Mouse (Mus musculus): ENCODE data around the gene Trappc3.

Trappc3 gene

DNA sequence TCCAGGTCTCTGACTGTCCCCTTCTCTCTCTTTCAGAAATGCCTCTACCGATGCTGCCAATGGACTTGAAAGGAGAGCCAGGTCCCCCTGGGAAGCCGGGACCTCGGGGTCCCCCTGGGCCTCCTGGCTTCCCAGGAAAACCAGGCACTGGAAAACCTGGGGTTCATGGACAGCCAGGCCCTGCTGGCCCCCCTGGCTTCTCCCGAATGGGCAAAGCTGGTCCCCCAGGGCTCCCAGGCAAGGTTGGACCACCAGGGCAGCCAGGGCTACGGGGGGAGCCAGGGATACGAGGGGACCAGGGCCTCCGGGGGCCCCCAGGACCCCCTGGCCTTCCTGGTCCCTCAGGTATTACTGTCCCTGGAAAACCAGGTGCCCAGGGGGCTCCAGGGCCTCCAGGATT lies 48.2 kb downstream of the Trappc3 start:
- no peak for DNase-seq (ENCODE audit: low read depth, low spot score)

DNA sequence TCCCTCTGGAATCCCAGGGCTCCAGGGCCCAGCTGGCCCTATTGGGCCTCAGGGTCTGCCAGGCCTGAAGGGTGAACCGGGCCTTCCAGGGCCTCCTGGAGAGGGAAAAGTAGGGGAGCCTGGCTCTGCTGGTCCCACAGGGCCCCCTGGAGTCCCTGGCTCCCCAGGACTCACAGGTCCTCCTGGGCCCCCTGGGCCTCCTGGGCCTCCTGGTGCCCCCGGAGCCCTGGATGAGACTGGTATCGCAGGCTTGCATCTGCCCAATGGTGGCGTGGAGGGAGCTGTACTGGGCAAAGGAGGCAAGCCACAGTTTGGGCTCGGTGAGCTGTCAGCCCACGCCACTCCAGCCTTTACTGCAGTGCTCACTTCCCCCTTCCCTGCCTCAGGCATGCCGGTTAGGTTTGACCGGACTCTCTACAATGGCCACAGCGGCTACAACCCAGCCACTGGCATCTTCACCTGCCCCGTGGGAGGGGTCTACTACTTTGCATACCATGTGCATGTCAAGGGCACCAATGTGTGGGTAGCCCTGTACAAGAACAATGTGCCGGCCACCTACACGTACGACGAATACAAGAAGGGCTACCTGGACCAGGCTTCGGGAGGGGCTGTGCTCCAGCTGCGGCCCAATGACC lies 49.6 kb downstream of the Trappc3 start:
- no peak for DNase-seq (ENCODE audit: low read depth, low spot score)

DNA sequence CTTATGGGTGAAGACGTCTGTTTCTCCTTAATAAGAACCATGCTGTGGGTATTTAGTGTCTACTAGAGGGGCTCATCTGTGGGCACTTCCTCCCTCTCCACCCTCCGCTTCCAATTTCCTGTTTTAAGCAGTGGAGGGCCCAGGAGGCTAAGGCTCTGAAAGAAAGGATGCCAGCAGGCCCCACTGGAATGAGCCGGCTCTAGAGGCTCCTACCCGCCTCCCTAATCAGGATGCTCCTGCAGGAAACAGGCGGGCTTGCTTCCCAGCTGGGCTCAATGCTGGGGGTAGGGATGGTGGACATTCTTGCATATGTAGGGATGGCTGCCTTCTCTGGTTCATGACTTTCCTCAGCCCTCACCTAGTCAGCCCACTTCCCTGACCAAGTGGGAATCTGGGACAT lies 51.1 kb downstream of the Trappc3 start:
- no peak for DNase-seq (ENCODE audit: low read depth, low spot score)

DNA sequence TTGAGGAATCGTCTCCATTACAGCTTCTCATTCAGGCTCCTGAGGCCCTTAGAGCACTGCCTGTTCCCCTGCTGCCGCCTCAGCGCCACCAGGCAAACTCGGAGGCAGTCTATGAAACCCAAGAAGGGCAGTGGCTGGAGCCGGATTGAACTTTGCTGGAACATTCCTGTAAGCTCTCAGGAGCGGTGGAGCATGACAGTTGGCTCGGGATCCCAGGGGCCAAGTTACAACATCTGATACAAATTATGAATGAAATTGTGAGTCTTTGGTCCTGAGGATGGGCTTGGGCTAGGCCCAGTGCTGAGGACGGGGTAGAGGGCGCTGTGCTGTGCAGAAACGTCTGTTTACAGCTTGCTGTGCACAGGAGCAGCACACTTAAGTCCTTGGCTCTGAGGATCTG lies 52.3 kb downstream of the Trappc3 start:
- no peak for DNase-seq (ENCODE audit: low read depth, low spot score)

DNA sequence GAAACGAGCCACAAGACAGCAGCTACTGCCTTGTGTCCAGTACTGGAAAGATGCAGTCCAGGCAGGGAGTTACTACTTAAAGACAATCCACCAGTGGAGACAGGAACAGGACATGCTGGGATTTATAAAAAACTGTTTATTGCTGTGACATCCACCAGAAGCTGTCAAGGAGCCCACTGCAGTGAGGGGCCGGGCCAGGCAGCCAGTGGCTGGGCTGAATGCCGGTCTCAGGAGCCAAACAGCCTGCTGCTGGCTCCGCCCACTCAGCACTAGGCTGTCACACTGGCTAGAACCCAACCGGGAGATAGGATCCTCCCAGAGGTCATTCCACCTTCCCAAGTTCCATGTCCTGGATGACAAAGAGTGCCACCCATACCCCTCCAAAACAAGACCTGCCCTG lies 53.8 kb downstream of the Trappc3 start:
- no peak for DNase-seq (ENCODE audit: low read depth, low spot score)

DNA sequence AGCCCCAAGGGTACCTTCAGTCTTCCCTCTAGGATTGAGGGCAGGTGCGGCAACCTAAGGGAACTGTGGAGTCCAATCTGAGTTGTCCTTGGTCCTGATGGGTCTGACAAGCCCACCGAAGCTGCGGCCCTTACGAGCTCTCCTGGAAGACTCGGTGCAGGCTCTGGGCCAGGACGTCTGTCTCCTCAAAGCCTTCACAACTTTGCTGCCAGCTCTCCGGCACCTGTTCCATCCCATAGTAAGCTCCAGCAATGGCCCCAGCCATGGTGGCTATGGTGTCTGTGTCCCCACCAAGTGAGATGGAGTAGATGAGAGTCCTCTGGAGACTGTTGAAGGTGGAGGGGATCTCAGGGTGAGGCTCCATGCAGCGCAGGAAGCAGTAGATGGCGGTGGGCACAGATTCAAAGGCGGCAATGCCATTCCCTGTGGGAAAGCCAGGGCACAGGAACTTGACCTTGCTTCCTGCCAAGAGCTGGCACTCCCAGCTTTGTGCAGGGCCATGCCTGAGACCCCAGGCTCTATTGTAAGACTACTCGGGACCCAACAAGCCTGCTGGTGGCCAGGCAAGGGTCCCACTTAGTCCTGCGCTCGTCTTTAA lies 54.4 kb downstream of the Trappc3 start:
- DNase-seq (ENCODE audit: low read depth, low spot score), result no peak

DNA sequence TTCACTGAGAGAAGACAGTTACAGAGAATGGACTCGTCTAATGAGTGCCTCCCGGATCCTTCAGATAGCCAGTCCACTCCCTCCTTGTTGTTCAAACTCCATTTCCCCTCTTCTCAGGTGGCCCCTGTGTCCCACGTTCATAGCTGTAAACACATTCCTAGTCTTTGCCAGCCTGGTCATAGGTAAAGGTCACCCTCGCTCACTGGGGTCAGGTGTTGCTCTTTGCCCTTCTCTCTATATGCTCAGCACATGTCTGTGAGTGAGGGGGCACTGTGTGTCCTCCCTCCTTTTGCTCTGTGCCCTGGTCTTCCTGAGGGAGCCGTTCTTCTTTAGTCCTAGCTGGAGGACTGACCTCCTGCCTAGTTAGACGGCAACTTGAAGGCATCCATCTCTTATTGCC lies 57.7 kb downstream of the Trappc3 start:
- DNase-seq (ENCODE audit: low read depth, low spot score), result no peak

DNA sequence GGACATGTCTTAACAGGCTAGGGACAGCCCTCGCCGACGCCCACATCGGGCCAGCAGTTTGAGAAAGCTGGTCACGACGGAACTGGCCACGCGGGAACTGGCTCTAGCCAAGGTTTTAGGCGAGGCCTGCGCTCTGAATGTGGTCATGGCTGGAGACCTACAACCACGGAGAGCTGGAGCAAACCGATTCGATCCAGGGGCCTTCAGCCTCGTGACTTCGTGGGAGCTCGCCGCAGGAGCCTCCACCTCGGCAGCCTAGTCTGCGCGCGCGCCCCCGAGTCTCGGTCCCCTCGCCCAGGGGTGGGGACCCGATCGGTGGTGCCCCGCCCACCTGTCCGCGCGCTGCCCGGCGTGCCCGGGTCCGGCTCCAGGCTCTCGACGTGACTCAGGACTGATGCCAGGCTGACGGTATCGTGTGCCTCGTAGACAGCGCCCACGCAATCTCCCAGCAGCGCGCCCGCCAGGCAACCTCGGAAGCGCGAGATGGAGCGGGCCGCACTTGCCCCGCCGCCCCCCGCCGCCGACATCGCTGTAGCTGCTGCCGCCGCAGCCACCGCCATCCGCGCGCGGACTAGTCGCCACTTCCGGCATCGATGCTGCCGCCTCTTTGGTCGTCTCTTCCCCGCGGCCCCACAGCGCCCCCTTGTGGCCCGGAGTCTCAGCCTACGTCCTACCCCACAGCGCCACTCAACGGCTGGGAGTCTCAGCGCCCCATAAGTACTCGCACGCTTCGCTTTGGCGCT lies 59.2 kb downstream of the Trappc3 start, which contains the start of gene Adprhl2:
Gene Adprhl2 (minus strand): TSS at position 593 of the 743 bp plus-strand sequence.
- DNase-seq (ENCODE audit: low read depth, low spot score), result peak; percentile 98

DNA sequence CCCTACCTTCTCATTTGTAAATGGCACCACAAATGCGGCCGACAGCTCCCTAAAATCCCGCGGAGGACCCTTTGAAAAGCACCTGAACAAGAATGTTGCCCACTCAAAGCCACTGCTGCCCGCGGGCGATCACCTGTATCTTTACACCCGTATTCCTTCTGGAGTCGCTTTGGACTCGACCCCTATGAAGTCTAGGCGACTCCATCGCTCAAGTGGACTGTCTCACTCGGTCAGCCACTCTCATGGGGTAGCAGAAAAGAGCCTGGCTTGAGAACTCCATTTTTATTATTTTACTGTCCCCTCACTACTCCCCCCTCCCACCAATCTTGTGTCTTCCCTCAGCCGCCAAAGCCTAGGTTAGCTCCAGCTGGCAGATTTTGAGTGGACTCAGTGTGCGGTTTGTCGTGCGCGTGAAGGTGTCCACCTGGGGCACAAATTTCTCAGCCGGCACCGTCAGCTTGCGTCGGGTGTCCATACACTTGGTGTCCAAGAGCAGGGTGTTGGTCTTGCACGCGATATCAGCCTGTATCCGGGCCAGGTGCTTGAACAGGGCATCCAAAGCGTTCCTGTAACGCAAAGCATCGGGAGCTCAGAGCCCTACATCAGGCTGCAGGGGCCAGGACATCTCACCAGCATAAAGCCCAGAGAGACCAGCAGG lies 59.9 kb downstream of the Trappc3 start:
- no peak for DNase-seq (ENCODE audit: low read depth, low spot score)

DNA sequence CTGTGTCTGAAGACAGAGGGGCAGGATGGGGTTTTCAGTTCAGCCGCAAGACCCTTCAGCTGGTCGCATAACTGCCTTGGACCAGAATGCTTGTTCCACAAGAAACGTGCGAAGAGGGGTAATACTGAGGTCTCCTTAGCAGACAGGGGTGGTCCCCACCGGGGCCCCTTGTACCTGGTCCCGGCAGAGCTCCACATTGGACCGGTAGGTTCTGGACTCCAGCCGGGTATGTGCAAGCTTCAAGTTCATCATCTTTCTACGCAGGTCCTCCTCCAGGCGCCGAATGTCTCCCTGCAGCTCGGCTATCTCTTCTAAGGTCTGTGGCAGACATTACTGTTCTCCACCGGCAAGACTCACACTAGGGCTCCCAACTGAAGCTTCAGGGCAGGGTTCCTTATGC lies 60.5 kb downstream of the Trappc3 start:
- no peak for DNase-seq (ENCODE audit: low read depth, low spot score)

DNA sequence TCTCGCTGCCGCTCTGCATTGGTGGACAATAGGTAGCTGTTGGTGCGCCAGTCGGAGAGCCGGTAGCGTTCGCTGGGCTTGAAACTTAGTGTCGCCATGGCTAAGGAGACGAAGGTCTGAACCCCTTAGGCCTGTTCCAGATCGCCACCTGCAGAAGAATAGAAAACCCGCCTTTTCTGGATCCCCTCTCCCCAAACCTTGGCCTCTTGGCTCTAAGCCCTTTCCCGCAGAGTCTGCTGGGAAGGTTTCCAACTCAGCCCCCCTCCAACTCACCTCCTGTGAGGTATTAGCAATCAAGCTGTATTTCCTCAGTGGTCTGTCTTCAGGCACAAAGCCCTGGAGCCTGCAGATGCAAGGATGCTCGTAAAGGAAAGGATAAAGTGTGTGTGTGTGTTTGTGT lies 62.7 kb downstream of the Trappc3 start:
- no peak for DNase-seq (ENCODE audit: low read depth, low spot score)

DNA sequence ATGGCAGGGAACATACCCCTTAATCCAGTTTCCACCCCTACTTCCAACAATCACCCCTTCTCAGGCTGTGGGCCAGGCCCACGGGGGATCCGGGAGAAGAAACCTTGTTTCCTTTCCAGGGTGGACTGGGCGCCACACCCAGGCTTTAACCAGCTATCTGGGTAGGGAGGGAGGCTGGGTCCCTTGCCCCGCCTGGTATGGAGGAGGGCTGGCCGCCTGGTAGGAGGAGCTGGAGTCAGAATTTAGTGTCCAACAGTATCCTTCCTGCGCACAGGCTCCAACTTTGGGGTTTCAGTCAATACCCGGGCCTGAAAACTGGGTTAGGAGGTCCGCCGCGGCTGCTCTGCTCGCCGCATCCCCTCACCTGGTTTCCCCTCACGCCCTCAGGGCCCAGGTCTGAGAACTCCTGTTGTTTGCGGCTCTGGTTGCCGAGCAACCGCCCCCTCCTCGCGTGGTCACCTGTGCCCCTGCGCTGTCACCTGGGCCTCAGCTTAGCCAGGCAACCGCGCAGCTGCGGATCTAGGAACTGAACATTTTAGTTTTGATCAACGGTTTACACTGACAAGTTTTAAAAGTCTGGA lies 63.2 kb downstream of the Trappc3 start, which contains the start of gene Tekt2:
Gene Tekt2 (minus strand): TSS at position 408 of the 581 bp plus-strand sequence.
- peak; percentile 38 for DNase-seq (ENCODE audit: low read depth, low spot score)
